8 mouse cellular contexts compared by ENCODE assay signal in the genomic region with DNA sequence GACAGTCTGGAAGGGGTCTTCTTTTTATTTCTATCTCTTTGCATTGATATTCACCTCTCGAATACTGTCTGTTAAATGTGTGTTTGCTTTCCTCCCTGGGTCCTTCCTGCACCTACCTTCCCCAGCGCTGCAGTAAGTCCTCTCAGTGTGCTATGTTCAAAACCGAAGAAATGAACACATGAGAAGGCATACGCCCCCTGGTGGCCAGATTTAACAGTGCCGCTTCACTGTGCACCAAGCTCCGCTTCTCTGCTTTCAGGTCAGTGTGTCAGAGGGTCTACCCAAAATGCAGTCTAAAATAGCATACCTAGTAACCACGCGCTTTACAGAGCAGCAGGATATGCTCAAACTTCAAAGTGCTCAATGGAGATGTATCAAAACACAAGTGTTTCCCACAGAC. TPM values are rescaled to one million over a fixed set of nuclear protein-coding genes. Genes with fewer than 3 reads are reported as not detected.
DNase-seq lines count a peak whose midpoint lies in the region; ATAC-seq lines count a peak whose summit lies in the region.

No protein-coding gene starts in this region.

- ATAC-seq in activated CD4-positive, CD25-positive, alpha-beta regulatory T cell, adult 4 months, result no peak

- DNase-seq in CD4-positive, CD25-positive, alpha-beta regulatory T cell, adult 2 months (ENCODE audit: low read depth, low spot score), result peak; percentile 81
- peak; percentile 69 for DNase-seq in NIH3T3 (ENCODE audit: low read depth)
- peak; percentile 73 to 86 for DNase-seq in cerebellum, postnatal 25 days
- DNase-seq in gastrocnemius, postnatal 25 days, result peak; percentile 31
- DNase-seq in layer of hippocampus, adult 9-11 months, result peak; percentile 65
- DNase-seq in lung, postnatal 4 days, result peak; percentile 55 to 69
- peak; percentile 22 to 25 for DNase-seq in spleen, postnatal 36 days (ENCODE audit: low spot score in 2 of 2)

RNA-seq across cellular contexts. Expression of gene Lrrc66, which starts 0.8 kb away (rescaled TPM):
- total RNA-seq in gastrocnemius, postnatal 25 days (2021), result not detected
- polyA plus RNA-seq in activated CD4-positive, CD25-positive, alpha-beta regulatory T cell, adult 4 months (2017; shearing (Covaris generic)), result 1 to 10 TPM; 1.5 to 1.7 TPM

RNA-seq across cellular contexts. Expression of gene Sgcb, which starts 14.4 kb away (rescaled TPM):
- total RNA-seq in gastrocnemius, postnatal 25 days (2021), result 10 to 100 TPM; 96.5 TPM
- polyA plus RNA-seq in activated CD4-positive, CD25-positive, alpha-beta regulatory T cell, adult 4 months (2017; shearing (Covaris generic)), result 10 to 100 TPM in 1 of 2 experiments, 1 to 10 TPM in 1; 9.7 to 11.0 TPM

RNA-seq across cellular contexts. Expression of gene Spata18, which starts 18.0 kb away (rescaled TPM):
- total RNA-seq in gastrocnemius, postnatal 25 days (2021), result not detected
- not detected for polyA plus RNA-seq in activated CD4-positive, CD25-positive, alpha-beta regulatory T cell, adult 4 months (2017; shearing (Covaris generic))

Comparison
In these comparisons a context has a peak if more than half of its experiments do, and no peak if none do; other contexts are left out.
1. DNase-seq: peak in every context shown above with its lines; median percentile 81 in CD4-positive, CD25-positive, alpha-beta regulatory T cell, adult 2 months; 80 in cerebellum, postnatal 25 days; 69 in NIH3T3; 65 in layer of hippocampus, adult 9-11 months; 62 in lung, postnatal 4 days; 31 in gastrocnemius, postnatal 25 days; 24 in spleen, postnatal 36 days.